Mouse (Mus musculus): ENCODE measurements around the gene Btn1a1. TPM values are rescaled to one million over a fixed set of nuclear protein-coding genes. Genes with fewer than 3 reads are reported as not detected.

Btn1a1 gene
- polyA plus RNA-seq, 1 experiment from 2014 or later: 0.11 TPM

- Histone ChIP-seq H3K27me3 (ENCODE audit: insufficient read depth, low read length) (peaks cover 2% of the 10 kb centered on the region; the same call in 1 of the 2 replicates), H3K36me3 (ENCODE audit: insufficient read depth, low read length) (no peaks in the 10 kb centered on the region), H3K4me3 (ENCODE audit: low read length) (peak overlapping the region; percentile 52), H3K9me3 (ENCODE audit: low read length) (no peaks in the 10 kb centered on the region), H3K27ac (ENCODE audit: low read length) (no peak overlapping the region), H3K4me2 (replicated peaks; ENCODE audit: low read depth, low read length) (peak overlapping the region; percentile 90), H3K4me1 (ENCODE audit: insufficient read depth, low read length) (peaks cover 27% of the 10 kb centered on the region), H3K9ac (replicated peaks; ENCODE audit: low read length) (peak overlapping the region; percentile 57)
- peak; percentile 60; the same call in 1 of the 2 replicates for ATAC-seq (ENCODE audit: low FRiP score, low TSS enrichment)
- 1% methylated on average over 21 of the region's 21 CpGs for WGBS
These were observed 2.1 kb downstream of the Btn1a1 start for GRCm38 (mm10) chr13:23463381-23464223.

- Histone ChIP-seq H3K36me3 (ENCODE audit: insufficient read depth, low read length) (no peaks in the 10 kb centered on the region), H3K27ac (ENCODE audit: low read length) (no peak overlapping the region), H3K9me3 (ENCODE audit: low read length) (no peaks in the 10 kb centered on the region), H3K9ac (replicated peaks; ENCODE audit: low read length) (no peak overlapping the region), H3K27me3 (ENCODE audit: insufficient read depth, low read length) (peaks cover 5% of the 10 kb centered on the region; the same call in 1 of the 2 replicates), H3K4me2 (replicated peaks; ENCODE audit: low read depth, low read length) (no peak overlapping the region), H3K4me1 (ENCODE audit: insufficient read depth, low read length) (peaks cover 27% of the 10 kb centered on the region), H3K4me3 (ENCODE audit: low read length) (no peak overlapping the region)
- ATAC-seq (ENCODE audit: low FRiP score, low TSS enrichment): no peak
These were observed 3.0 kb downstream of the Btn1a1 start for GRCm38 (mm10) chr13:23462669-23463068.

- ATAC-seq (ENCODE audit: low FRiP score, low TSS enrichment): no peak
- Histone ChIP-seq H3K4me3 (ENCODE audit: low read length) (no peak overlapping the region), H3K27ac (ENCODE audit: low read length) (no peak overlapping the region), H3K27me3 (ENCODE audit: insufficient read depth, low read length) (peaks cover 5% of the 10 kb centered on the region; the same call in 1 of the 2 replicates), H3K36me3 (ENCODE audit: insufficient read depth, low read length) (no peaks in the 10 kb centered on the region), H3K4me1 (ENCODE audit: insufficient read depth, low read length) (peaks cover 27% of the 10 kb centered on the region), H3K9me3 (ENCODE audit: low read length) (no peaks in the 10 kb centered on the region), H3K4me2 (replicated peaks; ENCODE audit: low read depth, low read length) (no peak overlapping the region), H3K9ac (replicated peaks; ENCODE audit: low read length) (no peak overlapping the region)
- WGBS: 88% methylated on average over 4 of the region's 4 CpGs
These were observed 3.6 kb downstream of the Btn1a1 start for GRCm38 (mm10) chr13:23462063-23462462.

- H3K36me3 ChIP-seq (ENCODE audit: insufficient read depth, low read length): no peaks in the 10 kb centered on the region
- 0 out of 2 replicates have a peak overlapping the region, but pooled peaks have one; percentile 4 for H3K4me3 ChIP-seq (ENCODE audit: low read length)
- peaks cover 14% of the 10 kb centered on the region for H3K4me1 ChIP-seq (ENCODE audit: insufficient read depth, low read length)
- no peak overlapping the region for H3K27ac ChIP-seq (ENCODE audit: low read length)
- no peak for ATAC-seq (ENCODE audit: low FRiP score, low TSS enrichment)
- no peak overlapping the region for H3K9ac ChIP-seq (replicated peaks; ENCODE audit: low read length)
- WGBS: 18% methylated on average over 15 of the region's 15 CpGs
- H3K4me2 ChIP-seq (replicated peaks; ENCODE audit: low read depth, low read length): peak overlapping the region; percentile 34
- H3K27me3 ChIP-seq (ENCODE audit: insufficient read depth, low read length): peaks cover 5% of the 10 kb centered on the region; the same call in 1 of the 2 replicates
- H3K9me3 ChIP-seq (ENCODE audit: low read length): no peaks in the 10 kb centered on the region
These were observed 6.3 kb downstream of the Btn1a1 start for GRCm38 (mm10) chr13:23459264-23459846.

- ATAC-seq (ENCODE audit: low FRiP score, low TSS enrichment): no peak
- H3K4me1 ChIP-seq (ENCODE audit: insufficient read depth, low read length): 0 out of 2 replicates have a peak, but pooled peaks cover 1% of the 10 kb centered on the region
- H3K4me3 ChIP-seq (ENCODE audit: low read length): peak overlapping the region; percentile 76
- under 1% methylated on average over 9 of the region's 9 CpGs for WGBS
- no peaks in the 10 kb centered on the region for H3K36me3 ChIP-seq (ENCODE audit: insufficient read depth, low read length)
- peak overlapping the region; percentile 89 for H3K27ac ChIP-seq (ENCODE audit: low read length)
- H3K27me3 ChIP-seq (ENCODE audit: insufficient read depth, low read length): peaks cover 5% of the 10 kb centered on the region; the same call in 1 of the 2 replicates
- no peaks in the 10 kb centered on the region for H3K9me3 ChIP-seq (ENCODE audit: low read length)
- peak overlapping the region; percentile 57 for H3K4me2 ChIP-seq (replicated peaks; ENCODE audit: low read depth, low read length)
- peak overlapping the region; percentile 71 for H3K9ac ChIP-seq (replicated peaks; ENCODE audit: low read length)
These were observed 11.8 kb downstream of the Btn1a1 start for GRCm38 (mm10) chr13:23453926-23454325.

- peak overlapping the region; percentile 76 for H3K4me3 ChIP-seq (ENCODE audit: low read length)
- peak overlapping the region; percentile 57 for H3K4me2 ChIP-seq (replicated peaks; ENCODE audit: low read depth, low read length)
- whole genome bisulfite sequencing: under 1% methylated on average over 25 of the region's 25 CpGs
- no peaks in the 10 kb centered on the region for H3K36me3 ChIP-seq (ENCODE audit: insufficient read depth, low read length)
- H3K9me3 ChIP-seq (ENCODE audit: low read length): no peaks in the 10 kb centered on the region
- peak overlapping the region; percentile 89 for H3K27ac ChIP-seq (ENCODE audit: low read length)
- peak overlapping the region; percentile 71 for H3K9ac ChIP-seq (replicated peaks; ENCODE audit: low read length)
- H3K27me3 ChIP-seq (ENCODE audit: insufficient read depth, low read length): peaks cover under 1% of the 10 kb centered on the region; the same call in 1 of the 2 replicates
- H3K4me1 ChIP-seq (ENCODE audit: insufficient read depth, low read length): peaks cover 5% of the 10 kb centered on the region; the same call in 1 of the 2 replicates
- ATAC-seq (ENCODE audit: low FRiP score, low TSS enrichment): peak; percentile 91
These were observed 12.3 kb downstream of the Btn1a1 start for GRCm38 (mm10) chr13:23453362-23453862.

GRCm38 (mm10) chr13:23450398-23450797, 15.3 kb downstream of the Btn1a1 start:
- peak overlapping the region; percentile 62 for H3K4me3 ChIP-seq (ENCODE audit: low read length)
- peak overlapping the region; percentile 65 for H3K9ac ChIP-seq (replicated peaks; ENCODE audit: low read length)
- no peaks in the 10 kb centered on the region for H3K9me3 ChIP-seq (ENCODE audit: low read length)
- peaks cover 5% of the 10 kb centered on the region; the same call in 1 of the 2 replicates for H3K4me1 ChIP-seq (ENCODE audit: insufficient read depth, low read length)
- H3K27me3 ChIP-seq (ENCODE audit: insufficient read depth, low read length): no peaks in the 10 kb centered on the region
- no peaks in the 10 kb centered on the region for H3K36me3 ChIP-seq (ENCODE audit: insufficient read depth, low read length)
- ATAC-seq (ENCODE audit: low FRiP score, low TSS enrichment): peak; percentile 30; the same call in 1 of the 2 replicates
- under 1% methylated on average over 15 of the region's 15 CpGs for WGBS
- H3K4me2 ChIP-seq (replicated peaks; ENCODE audit: low read depth, low read length): peak overlapping the region; percentile 79
- H3K27ac ChIP-seq (ENCODE audit: low read length): no peak overlapping the region

GRCm38 (mm10) chr13:23449235-23450095, 16.2 kb downstream of the Btn1a1 start:
- no peaks in the 10 kb centered on the region for H3K36me3 ChIP-seq (ENCODE audit: insufficient read depth, low read length)
- peak overlapping the region; percentile 54 for H3K9ac ChIP-seq (replicated peaks; ENCODE audit: low read length)
- ATAC-seq (ENCODE audit: low FRiP score, low TSS enrichment): no peak
- no peaks in the 10 kb centered on the region for H3K9me3 ChIP-seq (ENCODE audit: low read length)
- peak overlapping the region; percentile 62 for H3K4me3 ChIP-seq (ENCODE audit: low read length)
- peak overlapping the region; percentile 79 for H3K4me2 ChIP-seq (replicated peaks; ENCODE audit: low read depth, low read length)
- WGBS: under 1% methylated on average over 24 of the region's 24 CpGs
- H3K27me3 ChIP-seq (ENCODE audit: insufficient read depth, low read length): no peaks in the 10 kb centered on the region
- H3K4me1 ChIP-seq (ENCODE audit: insufficient read depth, low read length): peaks cover 9% of the 10 kb centered on the region
- H3K27ac ChIP-seq (ENCODE audit: low read length): no peak overlapping the region

GRCm38 (mm10) chr13:23448758-23449157, 16.9 kb downstream of the Btn1a1 start:
- no peak for ATAC-seq (ENCODE audit: low FRiP score, low TSS enrichment)
- Histone ChIP-seq H3K4me1 (ENCODE audit: insufficient read depth, low read length) (peaks cover 14% of the 10 kb centered on the region), H3K9ac (replicated peaks; ENCODE audit: low read length) (no peak overlapping the region), H3K4me2 (replicated peaks; ENCODE audit: low read depth, low read length) (peak overlapping the region; percentile 79), H3K27ac (ENCODE audit: low read length) (no peak overlapping the region), H3K27me3 (ENCODE audit: insufficient read depth, low read length) (no peaks in the 10 kb centered on the region), H3K36me3 (ENCODE audit: insufficient read depth, low read length) (no peaks in the 10 kb centered on the region), H3K4me3 (ENCODE audit: low read length) (peak overlapping the region; percentile 62), H3K9me3 (ENCODE audit: low read length) (no peaks in the 10 kb centered on the region)
- 56% methylated on average over 3 of the region's 3 CpGs for WGBS

Data from kidney, embryonic 16.5 days (tissue).